Mouse (Mus musculus): Measurements from ENCODE around the gene Slc1a3. TPM values are rescaled to one million over a fixed set of nuclear protein-coding genes. Genes with fewer than 3 reads are reported as not detected.

Gene Slc1a3
- total RNA-seq, 2 experiments from 2014 or later, result 1.5 to 2.9 TPM

- peak; percentile 31 to 35 for DNase-seq
- intact Hi-C loops (cut with DNase I), result no loop called here
Measured at GRCm38 (mm10) chr15:8625370-8625769, 85.2 kb downstream of the Slc1a3 start.

- intact Hi-C loops (cut with DNase I), result no loop called here
- DNase-seq, result no peak
Measured at GRCm38 (mm10) chr15:8623879-8624278, 86.7 kb downstream of the Slc1a3 start.

GRCm38 (mm10) chr15:8619479-8620026 lies 91.0 kb downstream of the Slc1a3 start:
- intact Hi-C loops (cut with DNase I), result no loop called here
- DNase-seq, result no peak

GRCm38 (mm10) chr15:8616290-8616689 lies 94.3 kb downstream of the Slc1a3 start:
- intact Hi-C loops (cut with DNase I), result no loop called here
- DNase-seq, result no peak

GRCm38 (mm10) chr15:8615511-8616224 lies 94.9 kb downstream of the Slc1a3 start:
- no peak for DNase-seq
- intact Hi-C loops (cut with DNase I), result no loop called here

GRCm38 (mm10) chr15:8614701-8615100 lies 95.9 kb downstream of the Slc1a3 start:
- no peak for DNase-seq
- intact Hi-C loops (cut with DNase I), result no loop called here

GRCm38 (mm10) chr15:8605538-8606188 lies 104.9 kb downstream of the Slc1a3 start:
- no peak for DNase-seq
- intact Hi-C loops (cut with DNase I), result no loop called here

- intact Hi-C loops (cut with DNase I), result no loop called here
- no peak for DNase-seq
Measured at GRCm38 (mm10) chr15:8602362-8602761, 108.2 kb downstream of the Slc1a3 start.

- DNase-seq, result no peak
- intact Hi-C loops (cut with DNase I), result no loop called here
Measured at GRCm38 (mm10) chr15:8601312-8602146, 109.0 kb downstream of the Slc1a3 start.

GRCm38 (mm10) chr15:8596375-8596900 lies 114.1 kb downstream of the Slc1a3 start:
- intact Hi-C loops (cut with DNase I), result no loop called here
- no peak for DNase-seq

GRCm38 (mm10) chr15:8595226-8595625 lies 115.3 kb downstream of the Slc1a3 start:
- DNase-seq, result no peak
- intact Hi-C loops (cut with DNase I), result no loop called here

- intact Hi-C loops (cut with DNase I), result loop anchor here (1.0 to 5.0 kb wide), 2 partner anchors 138 to 207 kb away; no protein-coding TSS in a partner anchor
- DNase-seq, result peak; percentile 73 to 80
Measured at GRCm38 (mm10) chr15:8589503-8590116, 121.0 kb downstream of the Slc1a3 start.

GRCm38 (mm10) chr15:8588065-8588464 lies 122.5 kb downstream of the Slc1a3 start:
- DNase-seq, result no peak
- intact Hi-C loops (cut with DNase I), result loop anchor here (5.0 kb wide), 1 partner anchor 206 kb away; no protein-coding TSS in a partner anchor

- DNase-seq, result no peak
- intact Hi-C loops (cut with DNase I), result loop anchor here (5.0 kb wide), 1 partner anchor 205 kb away; no protein-coding TSS in a partner anchor
Measured at GRCm38 (mm10) chr15:8586822-8587281, 123.7 kb downstream of the Slc1a3 start.

Other genes with a start within 250 kb of the Slc1a3 start
- gene Gm2310, start 190.8 kb downstream of the Slc1a3 start, total RNA-seq (2021), result not detected

Measured in heart, postnatal 36 days (tissue).